In genomic region chr16:85527743-85528620, GRCm38 (mm10) we compare ENCODE assay signal across 12 mouse cellular contexts. TPM values are rescaled to one million over a fixed set of nuclear protein-coding genes. Genes with fewer than 3 reads are reported as not detected.
DNase-seq lines count a peak whose midpoint lies in the region; ATAC-seq and TF ChIP-seq lines count a peak whose summit lies in the region.
"Had no signal": no experiment of that assay in that cellular context is flagged by ENCODE, and none has a peak within 500 bp of the region (broad histone marks: within the 10 kb centered on the region; RNA-seq: fewer than 3 reads in every experiment).

No protein-coding gene starts in this region.

- H3K27ac ChIP-seq in heart, embryonic 11.5 days (ENCODE audit: low read depth, low read length) = no peak overlapping the region
- H3K27ac ChIP-seq in ES-Bruce4 (ENCODE audit: insufficient read depth, low read length) = no peak overlapping the region
- no peak overlapping the region for H3K27ac ChIP-seq in embryonic facial prominence, embryonic 11.5 days (replicated peaks; ENCODE audit: low read depth, low read length)
- H3K27ac ChIP-seq in midbrain, embryonic 12.5 days (replicated peaks) = peak overlapping the region; percentile 27; the same call in 1 of the 2 replicates
- H3K27ac ChIP-seq: stomach, embryonic 15.5 days had no signal

- no peak for ATAC-seq in heart, embryonic 11.5 days (replicated peaks; ENCODE audit: insufficient number of reproducible peaks, low FRiP score, low TSS enrichment)
- ATAC-seq in embryonic facial prominence, embryonic 11.5 days (replicated peaks; ENCODE audit: insufficient number of reproducible peaks, low FRiP score, low TSS enrichment, low read depth) = peak; percentile 44; the same call in 1 of the 2 replicates
- ATAC-seq in midbrain, embryonic 12.5 days (ENCODE audit: low FRiP score, low read depth) = peak; percentile 89
- no peak for ATAC-seq in megakaryocyte-erythroid progenitor cell, adult 5-6 weeks (replicated peaks; ENCODE audit: low FRiP score, low TSS enrichment, poor library complexity, severe bottlenecking)

- H3K9ac ChIP-seq in heart, embryonic 11.5 days (ENCODE audit: low read depth, low read length) = no peak overlapping the region
- no peak overlapping the region for H3K9ac ChIP-seq in ES-Bruce4 (ENCODE audit: low read depth, poor library complexity, severe bottlenecking)
- H3K9ac ChIP-seq in embryonic facial prominence, embryonic 11.5 days (replicated peaks; ENCODE audit: low read length) = no peak overlapping the region
- no peak overlapping the region for H3K9ac ChIP-seq in midbrain, embryonic 12.5 days (replicated peaks)
- H3K9ac ChIP-seq: stomach, embryonic 15.5 days had no signal

- no peak overlapping the region for H3K4me3 ChIP-seq in heart, embryonic 11.5 days (ENCODE audit: low read depth, low read length)
- H3K4me3 ChIP-seq in ES-Bruce4 (ENCODE audit: low read depth, low read length) = no peak overlapping the region
- no peak overlapping the region for H3K4me3 ChIP-seq in embryonic facial prominence, embryonic 11.5 days (ENCODE audit: low read depth, low read length)
- H3K4me3 ChIP-seq in midbrain, embryonic 12.5 days = no peak overlapping the region
- H3K4me3 ChIP-seq: stomach, embryonic 15.5 days had no signal

- TF ChIP-seq EP300 in ES-Bruce4 (IDR thresholded peaks at IDR 0.05; ENCODE audit: insufficient read depth, low read depth, low read length) = no peak

- H3K4me2 ChIP-seq in heart, embryonic 11.5 days = no peak overlapping the region
- no peak overlapping the region for H3K4me2 ChIP-seq in embryonic facial prominence, embryonic 11.5 days (ENCODE audit: low read depth, low read length)
- H3K4me2 ChIP-seq in midbrain, embryonic 12.5 days (replicated peaks) = no peak overlapping the region
- H3K4me2 ChIP-seq: stomach, embryonic 15.5 days had no signal

- no peaks in the 10 kb centered on the region for H3K4me1 ChIP-seq in heart, embryonic 11.5 days (ENCODE audit: control insufficient read depth, insufficient read depth, low read length)
- no peaks in the 10 kb centered on the region for H3K4me1 ChIP-seq in ES-Bruce4 (ENCODE audit: control insufficient read depth, insufficient read depth, low read length)
- no peaks in the 10 kb centered on the region for H3K4me1 ChIP-seq in embryonic facial prominence, embryonic 11.5 days (ENCODE audit: control insufficient read depth, insufficient read depth, low read length)
- H3K4me1 ChIP-seq in midbrain, embryonic 12.5 days = no peaks in the 10 kb centered on the region
- H3K4me1 ChIP-seq: stomach, embryonic 15.5 days had no signal

- WGBS in heart, embryonic 11.5 days (ENCODE audit: insufficient replicate concordance) = 47% methylated on average over 12 of the region's 12 CpGs
- WGBS in embryonic facial prominence, embryonic 11.5 days = 52% methylated on average over 12 of the region's 12 CpGs
- 47% methylated on average over 12 of the region's 12 CpGs for WGBS in midbrain, embryonic 12.5 days

- H3K27me3 ChIP-seq in heart, embryonic 11.5 days (ENCODE audit: control insufficient read depth, insufficient read depth, low read length) = no peaks in the 10 kb centered on the region
- no peaks in the 10 kb centered on the region for H3K27me3 ChIP-seq in ES-Bruce4 (ENCODE audit: control insufficient read depth, insufficient read depth, low read length, poor library complexity, severe bottlenecking)
- no peaks in the 10 kb centered on the region for H3K27me3 ChIP-seq in embryonic facial prominence, embryonic 11.5 days (ENCODE audit: control insufficient read depth, insufficient read depth, low read length)
- H3K27me3 ChIP-seq in midbrain, embryonic 12.5 days = no peaks in the 10 kb centered on the region
- H3K27me3 ChIP-seq: stomach, embryonic 15.5 days had no signal

- H3K36me3 ChIP-seq in heart, embryonic 11.5 days (ENCODE audit: control insufficient read depth, insufficient read depth, low read length) = no peaks in the 10 kb centered on the region
- no peaks in the 10 kb centered on the region for H3K36me3 ChIP-seq in ES-Bruce4 (ENCODE audit: control insufficient read depth, insufficient read depth, low read length, poor library complexity, severe bottlenecking)
- H3K36me3 ChIP-seq in embryonic facial prominence, embryonic 11.5 days (replicated peaks; ENCODE audit: control insufficient read depth, insufficient read depth, low read depth, low read length) = no peaks in the 10 kb centered on the region
- no peaks in the 10 kb centered on the region for H3K36me3 ChIP-seq in midbrain, embryonic 12.5 days
- H3K36me3 ChIP-seq: stomach, embryonic 15.5 days had no signal

- TF ChIP-seq POLR2A in ES-Bruce4 (IDR thresholded peaks at IDR 0.05; ENCODE audit: insufficient read depth, low read length) = no peak

- H3K9me3 ChIP-seq in heart, embryonic 11.5 days (replicated peaks; ENCODE audit: control insufficient read depth, low read length) = no peaks in the 10 kb centered on the region
- H3K9me3 ChIP-seq in ES-Bruce4 (replicated peaks; ENCODE audit: control insufficient read depth, insufficient read depth, low read length, poor library complexity, severe bottlenecking) = no peaks in the 10 kb centered on the region
- no peaks in the 10 kb centered on the region for H3K9me3 ChIP-seq in embryonic facial prominence, embryonic 11.5 days (replicated peaks; ENCODE audit: control insufficient read depth, low read length)
- no peaks in the 10 kb centered on the region for H3K9me3 ChIP-seq in midbrain, embryonic 12.5 days
- H3K9me3 ChIP-seq: stomach, embryonic 15.5 days had no signal

- peak; percentile 88 for DNase-seq in heart, adult 11 months
- DNase-seq in embryonic facial prominence, embryonic 11.5 days (ENCODE audit: low spot score) = peak; percentile 33
- no peak for DNase-seq in urinary bladder, postnatal 4 days (ENCODE audit: low spot score in 2 of 2)
- no peak for DNase-seq in spleen, adult 18-20 months
- DNase-seq: cerebellum, adult 8-10 months; gastrocnemius, postnatal 10 days had no signal

- TF ChIP-seq CTCF in ES-Bruce4 (IDR thresholded peaks at IDR 0.05; ENCODE audit: low read depth, low read length) = peak; percentile 41

RNA-seq across cellular contexts. Expression of gene Cyyr1, which starts 25.2 kb away (rescaled TPM):
- 3.2 and 3.6 TPM in 2 replicates for polyA plus RNA-seq in heart, embryonic 11.5 days (2014; fragmentation: Nextera tagmentation; extraction: Ambion mirVana)
- polyA plus RNA-seq in ES-Bruce4 (2011; ENCODE audit: insufficient read depth, insufficient read length, low read depth, missing spikeins) = 5.7 and 6.0 TPM in 2 replicates
- polyA plus RNA-seq in embryonic facial prominence, embryonic 11.5 days (2014; fragmentation: Nextera tagmentation; extraction: Ambion mirVana) = 2.5 and 2.9 TPM in 2 replicates
- polyA plus RNA-seq in midbrain, embryonic 12.5 days (2016; fragmentation: Nextera tagmentation; extraction: Ambion mirVana) = 3.2 and 3.3 TPM in 2 replicates
- total RNA-seq in megakaryocyte-erythroid progenitor cell, adult 5-6 weeks (2014; fragmentation: Nextera tagmentation) = 1.1 and 1.7 TPM in 2 replicates
- 0.19 and 0.50 TPM in 2 replicates for total RNA-seq in megakaryocyte-erythroid progenitor cell, adult 5-6 weeks (2017)
- total RNA-seq: megakaryocyte, adult 5-6 weeks had no signal

Comparison
In these comparisons a context has a peak if more than half of its experiments do, and no peak if none do; other contexts are left out.
1. DNase-seq: peak in heart, adult 11 months (single experiment) and embryonic facial prominence, embryonic 11.5 days (single experiment); none in urinary bladder, postnatal 4 days (0 of 2) and spleen, adult 18-20 months (0 of 2).
2. ATAC-seq: peak in embryonic facial prominence, embryonic 11.5 days (single experiment) and midbrain, embryonic 12.5 days (single experiment); none in heart, embryonic 11.5 days (single experiment) and megakaryocyte-erythroid progenitor cell, adult 5-6 weeks (single experiment).